Mouse (Mus musculus) forebrain, embryonic 14.5 days (tissue): ENCODE measurements around the gene Lpcat3. TPM values are rescaled to one million over a fixed set of nuclear protein-coding genes. Genes with fewer than 3 reads are reported as not detected.

Experiments
- ATAC-seq: fragments of 200-750 bp; cut with Nextera tagmentation; 2 replicates; pipeline ENCODE4 v1.8.0; 2017; ENCODE audit warnings: mild to moderate bottlenecking, moderate library complexity
- DNase-seq: peaks from one replicate; pipeline ENCODE4 v3.0.0-alpha.2; 2015; ENCODE audit warnings: low spot score
- H3K27ac ChIP-seq: fragments of 300-500 bp; sonication (generic); 2 replicates; pipeline ENCODE4 v1.5.1; 2014; ENCODE audit warnings: low read depth, mild to moderate bottlenecking, control low read depth, low read length, moderate library complexity
- H3K27me3 ChIP-seq: fragments of 300-500 bp; sonication (generic); replicated peaks from 2 replicates; pipeline ENCODE4 v1.6.1; 2014; ENCODE audit warnings: low read length, control low read depth, mixed read lengths; ENCODE audit not compliant: control insufficient read depth, insufficient read depth
- H3K36me3 ChIP-seq: fragments of 300-500 bp; sonication (generic); 2 replicates; pipeline ENCODE4 v1.6.1; 2014; ENCODE audit warnings: low read length, control low read depth; ENCODE audit not compliant: control insufficient read depth, insufficient read depth
- H3K4me1 ChIP-seq: fragments of 300-500 bp; sonication (generic); 2 replicates; pipeline ENCODE4 v1.6.1; 2014; ENCODE audit warnings: antibody characterized with exemption, low read length, control low read depth; ENCODE audit not compliant: control insufficient read depth, insufficient read depth
- H3K4me2 ChIP-seq: fragments of 300-500 bp; sonication (generic); 2 replicates; pipeline ENCODE4 v1.6.1; 2014; ENCODE audit warnings: mild to moderate bottlenecking, control low read depth, low read length
- H3K4me3 ChIP-seq: fragments of 300-500 bp; sonication (generic); 2 replicates; pipeline ENCODE4 v1.5.1; 2014; ENCODE audit warnings: low read depth, low read length, control low read depth
- H3K9ac ChIP-seq: fragments of 300-500 bp; sonication (generic); 2 replicates; pipeline ENCODE4 v1.6.1; 2014; ENCODE audit warnings: mild to moderate bottlenecking, low read length, control low read depth, moderate library complexity
- H3K9me3 ChIP-seq: fragments of 300-500 bp; sonication (generic); replicated peaks from 2 replicates; pipeline ENCODE4 v1.6.1; 2016; ENCODE audit warnings: low read length, control low read depth, mixed read lengths; ENCODE audit not compliant: control insufficient read depth
- WGBS: fragments of 180-500 bp; shearing (Covaris S2); extraction: QIAGEN DNeasy Blood & Tissue Kit; methylation state at CpG from one replicate; pipeline ENCODE4 v1.1.7; 2014; 5-methylcytosine and 5-hydroxymethylcytosine counted together
- microRNA counts: library from miRNA; unstranded; fragments of <30 nt; microRNA quantifications from one replicate; lab custom pipeline; 2016
- microRNA-seq: library from miRNA; unstranded; fragments of <30 nt; microRNA quantifications from one replicate; pipeline ENCODE4, GENCODE M21; 2016
- polyA plus RNA-seq: library from polyadenylated mRNA; unstranded; fragments of >200 nt; fragmentation: Nextera tagmentation; extraction: Ambion mirVana; gene quantifications from 2 replicates; pipeline ENCODE4 v1.2.1, GENCODE M21; 2014

Gene Lpcat3
- polyA plus RNA-seq, 1 experiment from 2014 or later: 33.4 TPM

GRCm38 (mm10) chr6:124745490-124746295 lies 82.9 kb downstream of the Lpcat3 start:
- DNase-seq: peak; percentile 97
- H3K9ac ChIP-seq: peak overlapping the region; percentile 86
- H3K27ac ChIP-seq: peak overlapping the region; percentile 89
- peak overlapping the region; percentile 47 for H3K4me3 ChIP-seq
- ATAC-seq: peak; percentile 82
- H3K36me3 ChIP-seq: peaks cover 67% of the 10 kb centered on the region
- H3K27me3 ChIP-seq: no peaks in the 10 kb centered on the region
- WGBS: 2% methylated on average over 81 of the region's 85 CpGs
- H3K9me3 ChIP-seq: no peaks in the 10 kb centered on the region
- H3K4me1 ChIP-seq: peaks cover 16% of the 10 kb centered on the region; the same call in 1 of the 2 replicates
- H3K4me2 ChIP-seq: peak overlapping the region; percentile 96

GRCm38 (mm10) chr6:124746296-124746605 lies 83.4 kb downstream of the Lpcat3 start:
- peak overlapping the region; percentile 96 for H3K4me2 ChIP-seq
- peak overlapping the region; percentile 89 for H3K27ac ChIP-seq
- H3K9ac ChIP-seq: peak overlapping the region; percentile 86
- no peaks in the 10 kb centered on the region for H3K9me3 ChIP-seq
- peaks cover 67% of the 10 kb centered on the region for H3K36me3 ChIP-seq
- ATAC-seq (0 out of 2 replicates have a peak, but pooled peaks have one; percentile 10), DNase-seq (no peak)
- peaks cover 16% of the 10 kb centered on the region; the same call in 1 of the 2 replicates for H3K4me1 ChIP-seq
- no peaks in the 10 kb centered on the region for H3K27me3 ChIP-seq
- 21% methylated on average over 8 of the region's 8 CpGs for WGBS
- H3K4me3 ChIP-seq: peak overlapping the region; percentile 47

- H3K27ac ChIP-seq: no peak overlapping the region
- peaks cover 13% of the 10 kb centered on the region; the same call in 1 of the 2 replicates for H3K4me1 ChIP-seq
- H3K27me3 ChIP-seq: no peaks in the 10 kb centered on the region
- WGBS: 88% methylated on average over 7 of the region's 7 CpGs
- H3K4me3 ChIP-seq: 0 out of 2 replicates have a peak overlapping the region, but pooled peaks have one; percentile 47
- no peak for ATAC-seq
- H3K4me2 ChIP-seq: peak overlapping the region; percentile 96
- H3K9me3 ChIP-seq: no peaks in the 10 kb centered on the region
- peak overlapping the region; percentile 86; the same call in 1 of the 2 replicates for H3K9ac ChIP-seq
- DNase-seq: no peak
- peaks cover 67% of the 10 kb centered on the region for H3K36me3 ChIP-seq
Measured at GRCm38 (mm10) chr6:124746654-124747632, 84.1 kb downstream of the Lpcat3 start.

DNA sequence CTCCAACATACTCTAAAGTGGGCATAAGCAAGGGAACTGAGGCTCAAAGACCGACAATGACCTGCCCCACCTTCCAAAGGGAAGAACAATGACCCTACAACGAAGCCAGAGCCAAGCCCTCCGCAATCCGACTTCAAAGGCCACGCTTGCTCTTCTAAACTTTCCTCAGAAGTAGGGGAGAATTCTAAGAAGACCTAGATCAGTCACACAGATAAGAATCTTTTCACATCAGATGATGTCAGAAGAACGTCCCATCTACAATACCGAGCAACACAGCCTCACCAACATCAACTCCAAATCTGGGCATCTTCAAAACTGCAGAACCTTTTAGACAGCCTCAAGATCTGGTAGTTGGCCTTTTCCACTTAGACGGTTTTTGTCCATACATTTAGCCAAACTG lies 87.6 kb downstream of the Lpcat3 start:
- ATAC-seq (no peak), DNase-seq (no peak)
- no peak overlapping the region for H3K27ac ChIP-seq
- no peak overlapping the region for H3K9ac ChIP-seq
- peaks cover 41% of the 10 kb centered on the region for H3K36me3 ChIP-seq
- peaks cover 26% of the 10 kb centered on the region for H3K4me1 ChIP-seq
- H3K9me3 ChIP-seq: no peaks in the 10 kb centered on the region
- no peaks in the 10 kb centered on the region for H3K27me3 ChIP-seq
- no peak overlapping the region for H3K4me2 ChIP-seq
- 87% methylated on average over 8 of the region's 8 CpGs for WGBS
- H3K4me3 ChIP-seq: no peak overlapping the region

DNA sequence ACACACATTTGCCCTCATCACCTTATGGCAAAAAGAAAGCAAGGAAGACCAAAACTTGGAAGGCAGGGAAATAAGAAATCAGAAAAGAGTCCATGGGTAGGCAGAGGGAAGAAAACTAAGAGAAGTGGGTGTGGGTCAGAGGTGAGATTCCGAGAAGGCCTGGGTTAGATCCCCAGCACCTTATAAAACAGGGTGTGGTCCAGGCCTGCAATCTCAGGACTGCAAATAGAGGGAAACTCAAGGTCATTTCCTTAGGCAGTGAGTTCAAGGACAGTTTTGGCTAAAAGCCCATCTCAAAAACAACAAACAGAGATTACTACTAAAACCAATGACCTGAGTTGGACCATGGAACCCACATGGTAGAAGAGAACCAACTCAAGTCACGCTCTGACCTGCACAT lies 91.0 kb downstream of the Lpcat3 start:
- Histone ChIP-seq H3K27me3 (no peaks in the 10 kb centered on the region), H3K4me1 (peaks cover 36% of the 10 kb centered on the region)
- WGBS: 95% methylated on average over 2 of the region's 2 CpGs

More for the DNA sequence above, 91.0 kb downstream of the Lpcat3 start:
- no peaks in the 10 kb centered on the region for H3K9me3 ChIP-seq
- H3K9ac ChIP-seq: no peak overlapping the region
- H3K36me3 ChIP-seq: peaks cover 17% of the 10 kb centered on the region
- no peak overlapping the region for H3K4me3 ChIP-seq
- no peak overlapping the region for H3K27ac ChIP-seq
- ATAC-seq (no peak), DNase-seq (no peak)
- H3K4me2 ChIP-seq: peak overlapping the region; percentile 1; the same call in 1 of the 2 replicates

MicroRNAs within 50 kb of the gene (microRNA counts, 519-probe panel; counts per million panel counts)
- not detected for microRNA mmu-miR-141 (lab: Ali Mortazavi, UCI)
- microRNA mmu-miR-200c (lab: Ali Mortazavi, UCI): not detected

Small RNA genes lying within 50 kb of the gene (microRNA-seq; reads per million reads assigned to microRNA genes)
- 15.8 reads per million, percentile 37 among the genes with 10 or more reads in this experiment for gene Mir141
- 80.2 reads per million, percentile 54 among the genes with 10 or more reads in this experiment for gene Mir200c

Other genes with a start within 250 kb of the Lpcat3 start
- gene Pex5, start 248.0 kb upstream of the Lpcat3 start, polyA plus RNA-seq: 55.9 and 63.2 TPM in 2 replicates
- gene Clstn3, start 198.2 kb upstream of the Lpcat3 start, polyA plus RNA-seq: 34.1 and 48.7 TPM in 2 replicates
- 0.17 and 0.27 TPM in 2 replicates for gene C1rl, start 169.9 kb upstream of the Lpcat3 start, polyA plus RNA-seq
- 0.19 and 0.24 TPM in 2 replicates for gene C1ra, start 150.6 kb upstream of the Lpcat3 start, polyA plus RNA-seq
- gene C1s1, start 120.7 kb upstream of the Lpcat3 start, polyA plus RNA-seq: 0.39 and 0.70 TPM in 2 replicates
- not detected in 2 replicates for gene C1rb, start 92.7 kb upstream of the Lpcat3 start, polyA plus RNA-seq
- gene C1s2, start 26.9 kb upstream of the Lpcat3 start, polyA plus RNA-seq: 0.10 TPM in 1 of 2 replicates, not detected in the other
- gene Emg1, start 49.2 kb downstream of the Lpcat3 start, polyA plus RNA-seq: 166 and 186 TPM in 2 replicates
- gene Phb2, start 49.3 kb downstream of the Lpcat3 start, polyA plus RNA-seq: 237 and 245 TPM in 2 replicates
- gene Ptpn6, start 75.7 kb downstream of the Lpcat3 start, polyA plus RNA-seq: 4.7 TPM in 2 replicates
- gene Grcc10, start 78.3 kb downstream of the Lpcat3 start, polyA plus RNA-seq: 722 and 848 TPM in 2 replicates
- gene Gm45234, start 93.0 kb downstream of the Lpcat3 start, polyA plus RNA-seq: not detected in 2 replicates
- gene Atn1, start 93.5 kb downstream of the Lpcat3 start, polyA plus RNA-seq: 12.2 and 16.6 TPM in 2 replicates
- gene Eno2, start 106.6 kb downstream of the Lpcat3 start, polyA plus RNA-seq: 34.6 and 49.5 TPM in 2 replicates
- 3.4 and 3.5 TPM in 2 replicates for gene Lrrc23, start 116.7 kb downstream of the Lpcat3 start, polyA plus RNA-seq
- 4.7 and 5.3 TPM in 2 replicates for gene Spsb2, start 145.6 kb downstream of the Lpcat3 start, polyA plus RNA-seq
- 417 and 461 TPM in 2 replicates for gene Tpi1, start 151.3 kb downstream of the Lpcat3 start, polyA plus RNA-seq
- gene Usp5, start 166.5 kb downstream of the Lpcat3 start, polyA plus RNA-seq: 154 and 174 TPM in 2 replicates
- 107 and 139 TPM in 2 replicates for gene Cdca3, start 166.5 kb downstream of the Lpcat3 start, polyA plus RNA-seq
- gene Gnb3, start 177.2 kb downstream of the Lpcat3 start, polyA plus RNA-seq: 0.54 and 0.89 TPM in 2 replicates
- 6.2 and 10.1 TPM in 2 replicates for gene P3h3, start 194.7 kb downstream of the Lpcat3 start, polyA plus RNA-seq
- 11.0 and 13.0 TPM in 2 replicates for gene Gpr162, start 201.0 kb downstream of the Lpcat3 start, polyA plus RNA-seq
- 0.29 and 0.38 TPM in 2 replicates for gene Cd4, start 225.2 kb downstream of the Lpcat3 start, polyA plus RNA-seq
- gene Lag3, start 248.7 kb downstream of the Lpcat3 start, polyA plus RNA-seq: 1.2 and 2.7 TPM in 2 replicates